Mouse (Mus musculus) E14TG2a.4 (cell line): ENCODE results near the gene Sgf29.

Experiments
- H3K27me3 ChIP-seq: 2 replicates; pipeline ENCODE4 v1.6.1; 2014; ENCODE audit warnings: low read length, control low read depth; ENCODE audit not compliant: insufficient read depth
- H3K36me3 ChIP-seq: 2 replicates; pipeline ENCODE4 v1.6.1; 2014; ENCODE audit warnings: low read length, control low read depth; ENCODE audit not compliant: insufficient read depth
- H3K4me1 ChIP-seq: replicated peaks from 2 replicates; pipeline ENCODE4 v1.6.1; 2014; ENCODE audit warnings: low read depth, low read length, control low read depth
- H3K4me3 ChIP-seq: replicated peaks from 2 replicates; pipeline ENCODE4 v1.5.1; 2014; ENCODE audit warnings: mild to moderate bottlenecking, low read length
- H3K9me3 ChIP-seq: 2 replicates; pipeline ENCODE4 v1.6.1; 2014; ENCODE audit warnings: low read length, control low read depth
- CTCF ChIP-seq: conservative IDR thresholded peaks from 2 replicates; pipeline ENCODE4 v1.5.1; 2014; ENCODE audit warnings: low read length
- NANOG ChIP-seq: IDR thresholded peaks from 2 replicates; pipeline ENCODE4 v1.6.1; 2014; ENCODE audit warnings: borderline replicate concordance, low read length, mixed read lengths
- POU5F1 ChIP-seq: IDR thresholded peaks from 2 replicates; pipeline ENCODE4 v1.6.1; 2014; ENCODE audit warnings: low read length, borderline replicate concordance

Gene Sgf29

DNA sequence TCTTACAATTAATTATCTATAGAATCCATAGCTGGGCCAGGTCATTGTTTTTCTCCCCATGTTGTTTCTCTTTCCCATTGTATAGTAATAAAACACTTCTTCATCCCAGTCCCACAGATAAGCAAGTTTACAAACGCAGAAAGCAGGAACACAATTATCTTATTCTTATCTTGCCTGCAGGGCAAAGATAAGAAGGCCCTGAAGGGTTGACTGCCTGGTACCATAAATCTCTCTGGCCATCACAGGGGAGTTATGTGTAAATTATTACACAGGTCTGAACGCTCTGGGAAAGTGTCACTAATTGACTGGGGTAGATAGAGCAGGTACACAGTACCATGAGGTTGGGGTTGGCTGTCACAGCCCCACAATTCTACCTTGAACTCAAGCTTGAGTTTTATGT lies 1.7 kb downstream of the Sgf29 start:
- peaks cover 25% of the 10 kb centered on the region for H3K4me1 ChIP-seq
- H3K36me3 ChIP-seq: peaks cover 8% of the 10 kb centered on the region; the same call in 1 of the 2 replicates
- no peaks in the 10 kb centered on the region for H3K27me3 ChIP-seq
- H3K4me3 ChIP-seq: no peak overlapping the region
- no peaks in the 10 kb centered on the region for H3K9me3 ChIP-seq
- TF ChIP-seq CTCF (no peak), POU5F1 (no peak), NANOG (no peak)

- H3K4me3 ChIP-seq: no peak overlapping the region
- H3K27me3 ChIP-seq: no peaks in the 10 kb centered on the region
- H3K9me3 ChIP-seq: no peaks in the 10 kb centered on the region
- peaks cover 15% of the 10 kb centered on the region; the same call in 1 of the 2 replicates for H3K36me3 ChIP-seq
- TF ChIP-seq POU5F1 (no peak), CTCF (no peak), NANOG (no peak)
- peaks cover 10% of the 10 kb centered on the region for H3K4me1 ChIP-seq
Observed at GRCm38 (mm10) chr7:126653991-126654390, 4.9 kb downstream of the Sgf29 start.

DNA sequence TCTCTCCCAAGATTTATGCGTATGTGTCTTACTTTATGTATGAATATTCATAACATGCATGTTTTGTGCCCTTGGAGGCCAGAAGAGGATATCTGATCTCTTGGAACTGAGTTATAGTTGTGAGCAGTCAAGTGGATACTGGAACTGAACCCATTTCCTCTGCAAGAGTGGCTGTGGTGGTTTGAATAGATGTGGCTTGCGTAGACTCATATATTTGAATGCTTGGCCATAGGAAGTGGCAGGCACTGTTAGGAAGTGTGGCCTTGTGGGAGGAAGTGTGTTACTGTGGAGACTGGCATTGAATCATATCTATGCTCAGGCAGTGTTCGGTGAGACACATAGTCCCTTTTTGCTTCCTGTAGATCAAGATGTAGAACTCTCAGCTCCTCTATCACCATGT lies 6.6 kb downstream of the Sgf29 start:
- H3K4me3 ChIP-seq: no peak overlapping the region
- peaks cover 16% of the 10 kb centered on the region; the same call in 1 of the 2 replicates for H3K36me3 ChIP-seq
- no peak for TF ChIP-seq POU5F1
- no peak for TF ChIP-seq CTCF
- TF ChIP-seq NANOG: no peak
- no peaks in the 10 kb centered on the region for H3K27me3 ChIP-seq
- no peaks in the 10 kb centered on the region for H3K4me1 ChIP-seq
- H3K9me3 ChIP-seq: no peaks in the 10 kb centered on the region

DNA sequence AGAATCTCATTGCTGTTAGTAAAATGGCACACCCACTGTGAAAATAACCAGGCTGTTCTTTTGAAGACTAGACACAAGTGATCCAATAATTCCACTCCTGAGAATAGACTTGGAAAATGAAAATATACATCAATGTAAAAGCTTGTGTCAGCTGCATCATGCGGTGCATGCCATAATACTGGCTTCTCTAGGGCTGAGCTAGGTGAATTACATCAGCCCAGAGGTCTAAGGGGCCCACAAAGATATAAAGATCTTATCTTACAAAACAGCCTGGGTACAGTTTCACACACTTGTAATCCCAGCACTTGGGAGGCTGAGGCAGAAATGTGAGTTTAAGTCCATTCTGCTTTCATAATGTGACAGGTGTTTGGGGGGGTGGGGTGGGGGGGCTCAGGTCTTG lies 8.4 kb downstream of the Sgf29 start:
- no peak overlapping the region for H3K4me3 ChIP-seq
- no peaks in the 10 kb centered on the region for H3K4me1 ChIP-seq
- H3K27me3 ChIP-seq: no peaks in the 10 kb centered on the region
- no peaks in the 10 kb centered on the region for H3K9me3 ChIP-seq
- peaks cover 28% of the 10 kb centered on the region for H3K36me3 ChIP-seq
- TF ChIP-seq CTCF (no peak), NANOG (no peak), POU5F1 (no peak)

DNA sequence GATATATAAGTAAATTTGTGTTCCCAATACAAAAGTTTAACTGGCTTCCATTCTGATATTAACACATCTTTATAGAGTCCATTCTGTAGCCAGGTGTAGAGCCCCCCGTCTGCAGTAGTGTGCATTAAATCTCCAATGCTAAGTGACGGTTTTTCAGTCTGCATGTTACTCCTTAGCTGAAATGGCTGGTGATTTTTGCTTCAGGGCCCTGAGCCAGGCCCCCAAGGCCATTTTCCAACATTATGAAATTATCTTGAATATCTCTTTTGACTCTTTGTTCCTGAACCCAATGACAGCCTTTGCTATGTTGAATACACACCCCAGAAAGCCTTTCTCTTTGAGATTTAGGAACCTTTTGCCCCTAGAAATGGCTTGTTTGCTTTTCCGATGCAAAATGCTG lies 10.7 kb downstream of the Sgf29 start:
- H3K4me3 ChIP-seq: no peak overlapping the region
- H3K9me3 ChIP-seq: no peaks in the 10 kb centered on the region
- H3K36me3 ChIP-seq: peaks cover 50% of the 10 kb centered on the region
- TF ChIP-seq CTCF (no peak), POU5F1 (no peak), NANOG (no peak)
- H3K4me1 ChIP-seq: no peaks in the 10 kb centered on the region; the same call in 1 of the 2 replicates
- H3K27me3 ChIP-seq: no peaks in the 10 kb centered on the region

DNA sequence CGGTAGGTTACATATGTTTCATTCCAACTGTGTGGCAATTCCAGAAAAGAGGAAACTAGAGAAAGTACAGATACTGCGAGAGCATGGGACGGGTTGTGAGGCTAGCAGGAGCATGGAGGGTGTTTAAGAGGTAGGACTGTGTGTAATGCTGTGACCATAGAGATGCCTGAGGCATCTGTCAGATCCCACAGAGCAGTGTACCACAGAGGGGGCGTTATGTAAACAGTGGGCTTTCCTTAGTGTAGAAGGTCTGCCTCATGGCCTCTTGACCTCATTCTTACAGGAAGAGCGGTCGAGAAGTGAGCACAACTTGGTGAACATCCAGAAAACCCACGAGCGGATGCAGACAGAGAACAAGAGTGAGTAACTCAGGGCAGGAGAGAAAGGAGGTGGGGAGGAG lies 14.5 kb downstream of the Sgf29 start:
- Histone ChIP-seq H3K9me3 (no peaks in the 10 kb centered on the region), H3K4me1 (no peaks in the 10 kb centered on the region; the same call in 1 of the 2 replicates), H3K4me3 (no peak overlapping the region), H3K27me3 (no peaks in the 10 kb centered on the region), H3K36me3 (peaks cover 76% of the 10 kb centered on the region)
- TF ChIP-seq POU5F1: no peak
- TF ChIP-seq CTCF: no peak
- no peak for TF ChIP-seq NANOG

DNA sequence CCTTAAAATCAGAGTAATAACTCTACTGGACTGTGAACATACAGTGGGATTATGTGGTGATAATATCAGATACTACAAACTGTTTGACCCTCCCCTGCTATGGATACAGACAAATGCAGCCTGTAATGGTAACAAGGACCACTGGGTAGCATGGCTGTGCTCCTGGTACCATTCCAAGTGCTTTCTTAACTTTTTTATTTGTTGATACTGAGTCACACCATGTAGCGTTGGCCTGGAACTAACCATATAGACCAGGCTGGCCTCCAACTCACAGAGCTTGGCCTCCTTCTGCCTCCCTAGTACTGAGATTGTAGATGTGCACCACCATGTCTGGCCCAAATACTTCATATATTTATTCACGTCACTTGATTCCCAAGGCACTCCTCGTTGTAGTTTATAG lies 16.2 kb downstream of the Sgf29 start:
- Histone ChIP-seq H3K4me1 (peaks cover 11% of the 10 kb centered on the region), H3K27me3 (no peaks in the 10 kb centered on the region), H3K4me3 (no peak overlapping the region), H3K9me3 (no peaks in the 10 kb centered on the region), H3K36me3 (peaks cover 90% of the 10 kb centered on the region)
- TF ChIP-seq POU5F1: no peak

DNA sequence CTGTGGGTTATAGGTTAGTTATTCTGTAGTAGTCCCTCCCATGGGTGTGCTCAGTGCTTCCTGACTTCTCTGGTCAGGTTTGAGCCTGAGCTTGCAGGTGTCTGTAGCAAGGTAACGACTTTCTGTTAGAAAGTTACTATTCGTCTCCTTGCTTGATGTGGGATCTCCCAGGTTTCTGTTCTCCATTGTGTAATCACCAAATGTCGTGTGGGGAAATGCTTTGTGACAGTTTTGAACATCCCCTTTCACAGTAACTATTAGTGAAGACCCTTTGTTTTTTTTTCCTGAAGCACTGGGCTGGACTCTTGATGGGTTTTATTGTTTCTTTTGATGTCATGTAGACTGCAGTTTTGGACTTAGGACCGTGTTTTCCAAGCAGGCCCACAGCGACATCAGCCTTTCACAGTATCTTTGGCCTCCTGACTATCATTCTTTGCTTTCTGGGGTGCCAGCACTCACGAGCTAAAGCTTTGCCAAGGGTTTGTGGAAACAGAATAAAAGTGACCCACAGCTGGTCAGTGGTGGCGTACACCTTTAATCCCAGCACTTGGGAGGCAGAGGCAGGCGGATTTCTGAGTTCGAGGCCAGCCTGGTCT lies 18.5 kb downstream of the Sgf29 start:
- no peak for TF ChIP-seq CTCF
- no peak for TF ChIP-seq NANOG
- TF ChIP-seq POU5F1: no peak

GRCm38 (mm10) chr7:126668452-126668851 lies 19.3 kb downstream of the Sgf29 start:
- no peak overlapping the region for H3K4me3 ChIP-seq
- H3K9me3 ChIP-seq: no peaks in the 10 kb centered on the region
- no peaks in the 10 kb centered on the region for H3K27me3 ChIP-seq
- peaks cover 30% of the 10 kb centered on the region for H3K4me1 ChIP-seq
- H3K36me3 ChIP-seq: peaks cover 96% of the 10 kb centered on the region
- TF ChIP-seq POU5F1 (no peak), CTCF (no peak), NANOG (no peak)

More for the DNA sequence above, 18.5 kb downstream of the Sgf29 start:
- no peaks in the 10 kb centered on the region for H3K27me3 ChIP-seq
- peaks cover 30% of the 10 kb centered on the region for H3K4me1 ChIP-seq
- H3K36me3 ChIP-seq: peaks cover 96% of the 10 kb centered on the region
- no peak overlapping the region for H3K4me3 ChIP-seq
- no peaks in the 10 kb centered on the region for H3K9me3 ChIP-seq
